Mouse (Mus musculus): ENCODE measurements around the gene Dsn1.

Dsn1 gene

DNA sequence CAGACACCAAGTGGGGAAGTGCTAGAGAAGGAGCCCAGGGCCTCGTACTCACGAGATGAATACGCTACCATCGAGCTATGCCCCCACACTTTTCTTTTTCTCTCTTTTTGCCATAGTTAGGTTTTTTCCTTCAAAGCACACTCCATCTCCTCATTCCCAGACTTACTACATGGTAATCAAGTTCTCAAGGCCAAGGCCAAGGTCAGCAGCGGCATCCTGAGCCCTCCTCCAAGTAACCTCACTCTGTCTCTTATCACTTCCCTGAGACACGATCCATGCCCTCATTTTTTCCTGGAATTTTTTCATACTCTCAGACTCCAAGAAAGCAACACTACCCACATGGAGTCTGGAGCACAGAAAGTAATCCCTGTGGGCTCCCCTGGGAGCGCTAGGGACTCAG is 43.1 kb downstream of the Dsn1 start:
- DNase-seq, result no peak

DNA sequence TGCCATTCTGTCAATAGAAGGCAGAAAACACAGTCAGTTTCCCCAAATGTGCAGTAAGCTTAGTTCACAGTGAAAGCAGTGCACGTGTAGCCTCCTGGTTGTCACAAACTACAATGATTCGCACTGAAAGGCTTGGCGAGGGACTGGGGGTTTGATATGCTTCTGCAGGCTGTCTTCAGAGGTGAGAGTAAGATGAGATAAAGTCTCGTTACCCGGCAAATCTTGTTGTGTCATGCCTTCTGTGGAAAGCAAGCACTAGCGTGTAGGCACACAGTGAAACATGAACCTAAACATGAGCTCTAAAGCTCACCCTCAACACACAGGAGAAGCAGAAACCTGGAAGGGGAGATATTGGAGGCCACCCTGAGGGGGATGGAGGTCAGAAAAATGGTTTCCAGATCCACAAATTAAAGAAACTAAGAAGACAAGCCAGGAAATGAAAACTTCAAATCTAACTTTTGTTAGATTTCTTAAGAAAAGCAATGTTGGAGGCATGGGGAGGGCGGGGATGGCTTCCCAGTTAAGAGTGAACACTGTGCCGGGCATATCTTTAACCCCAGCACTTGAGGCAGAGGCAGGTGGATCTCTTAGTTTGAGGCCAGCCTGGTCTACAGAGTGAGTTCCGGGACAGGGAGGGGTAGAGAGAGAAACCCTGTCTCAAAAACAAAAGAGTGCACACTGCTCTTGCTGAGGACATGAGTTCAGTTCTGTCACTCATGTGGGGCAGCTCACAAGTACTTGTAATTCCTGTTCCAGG is 48.3 kb downstream of the Dsn1 start:
- no peak for DNase-seq

DNA sequence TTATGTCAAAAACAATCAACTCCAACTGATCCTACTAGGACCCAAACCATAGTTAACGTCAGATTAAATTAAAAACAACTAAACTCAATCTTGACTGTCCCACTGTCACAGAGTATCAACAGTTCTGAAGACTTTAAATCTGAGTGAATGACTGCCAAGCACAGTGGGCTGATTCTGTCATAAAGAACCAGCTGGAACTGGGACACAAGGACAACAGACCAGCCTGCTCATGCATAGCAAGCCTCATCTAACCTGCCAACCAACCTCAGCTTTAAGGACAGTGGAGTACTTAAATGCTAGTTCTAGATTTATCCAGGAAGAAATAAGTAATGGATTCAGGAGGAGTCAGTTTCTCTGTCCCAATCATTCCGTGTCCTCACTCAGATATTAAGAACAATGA is 49.9 kb downstream of the Dsn1 start:
- no peak for DNase-seq

DNA sequence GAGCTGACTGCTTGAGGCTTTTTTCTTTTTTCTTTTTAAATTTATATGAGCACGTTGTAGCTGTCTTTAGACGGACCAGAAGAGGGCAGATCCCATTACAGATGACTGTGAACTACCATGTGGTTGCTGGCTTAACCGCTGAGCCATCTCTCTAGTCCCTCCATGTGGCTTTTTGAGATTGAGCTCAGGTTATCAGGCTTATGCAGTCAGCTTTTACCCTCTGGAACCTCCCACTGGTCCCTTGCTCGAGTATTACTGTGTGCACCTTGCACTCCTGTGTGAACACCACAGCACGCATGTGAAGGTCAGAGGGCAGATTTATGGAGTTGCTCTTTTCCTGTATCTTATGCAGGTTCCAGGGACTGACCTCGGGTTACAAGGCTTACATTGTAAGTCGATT is 50.6 kb downstream of the Dsn1 start:
- DNase-seq, result no peak

DNA sequence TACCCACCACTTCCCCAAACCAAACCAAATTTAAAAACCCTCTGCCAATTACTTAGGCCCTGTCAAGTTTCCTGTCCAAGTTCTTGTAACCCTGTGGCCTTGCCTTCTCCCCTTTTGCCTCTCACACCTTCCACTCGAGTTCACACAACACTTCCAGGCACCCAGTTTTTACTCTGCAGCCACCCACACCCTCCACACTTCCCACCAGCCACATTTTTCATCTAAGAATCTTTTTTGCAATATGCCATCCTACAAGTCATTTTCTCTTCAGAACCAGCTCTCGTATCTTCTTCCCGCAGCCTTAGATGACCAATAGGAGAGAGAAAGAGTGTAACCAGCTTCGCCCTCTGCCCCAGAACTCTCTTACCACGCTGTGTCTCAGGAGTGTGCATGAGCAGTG is 52.5 kb downstream of the Dsn1 start:
- no peak for DNase-seq

DNA sequence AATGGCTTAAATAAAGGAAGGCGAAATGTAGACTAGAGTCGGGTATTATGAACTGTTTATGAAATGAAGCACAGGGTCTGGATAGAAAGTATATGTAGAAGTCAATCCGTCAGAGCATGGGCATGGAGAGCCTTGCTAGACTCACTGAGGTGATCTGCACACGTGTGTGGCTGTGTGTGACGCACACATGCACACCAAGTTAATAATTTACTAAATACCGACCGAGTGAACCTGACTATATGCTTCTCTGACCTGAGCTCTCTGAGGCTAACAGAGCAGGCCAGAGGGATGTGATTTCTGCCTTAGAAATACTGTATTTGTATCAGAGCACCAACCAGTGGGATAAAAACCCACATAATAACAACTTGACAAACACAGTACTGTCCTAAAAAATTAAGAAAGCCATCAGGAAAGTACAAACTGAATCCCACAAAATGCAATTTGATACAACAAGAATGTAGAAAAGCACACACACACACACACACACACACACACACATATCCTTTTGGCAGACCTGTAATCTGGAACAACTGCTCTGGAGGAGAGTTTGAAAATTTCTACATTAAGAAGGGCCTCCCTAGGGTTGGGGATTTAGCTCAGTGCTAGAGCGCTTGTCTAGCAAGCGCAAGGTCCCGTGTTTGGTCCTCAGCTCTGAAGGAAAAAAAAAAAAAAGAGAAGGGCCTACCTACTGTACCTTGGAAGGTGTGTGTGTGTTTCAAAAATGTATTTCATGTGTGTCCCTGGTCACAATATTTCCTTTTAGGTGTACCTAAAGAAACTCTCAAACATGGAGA is 55.5 kb downstream of the Dsn1 start:
- DNase-seq, result no peak

DNA sequence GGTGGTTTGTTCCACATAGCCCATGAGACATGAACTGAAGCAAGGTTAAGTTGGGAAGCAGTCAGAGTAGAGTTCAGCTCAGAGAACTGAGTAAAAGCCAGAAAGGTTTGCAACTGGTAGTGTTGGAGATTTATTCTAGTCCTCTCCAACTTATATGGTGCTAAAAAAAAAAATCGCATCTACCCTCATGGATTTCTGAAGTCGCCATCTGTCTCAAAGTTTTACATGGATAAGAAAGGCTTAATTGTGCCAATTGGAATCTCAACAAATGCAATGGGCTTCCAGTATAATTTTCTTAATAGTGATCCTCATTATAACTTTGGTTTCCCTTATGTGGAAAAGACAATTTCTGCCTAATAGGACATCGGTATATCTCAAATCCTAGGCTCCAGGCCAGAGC is 56.1 kb downstream of the Dsn1 start:
- DNase-seq, result no peak

Measured in thymus, postnatal 4 days (tissue).